Mouse (Mus musculus) hindbrain, embryonic 16.5 days (tissue): ENCODE data around the gene Prepl. TPM values are rescaled to one million over a fixed set of nuclear protein-coding genes. Genes with fewer than 3 reads are reported as not detected.

Source experiments
- ATAC-seq: fragments of 200-750 bp; cut with Nextera tagmentation; 2 replicates; pipeline ENCODE4 v1.8.0; 2017; ENCODE audit warnings: moderate TSS enrichment, moderate library complexity
- H3K27ac ChIP-seq: fragments of 300-500 bp; sonication (generic); 2 replicates; pipeline ENCODE4 v1.5.1; 2014; ENCODE audit warnings: low read depth, mild to moderate bottlenecking, control low read depth, low read length, moderate library complexity
- H3K27me3 ChIP-seq: fragments of 300-500 bp; sonication (generic); replicated peaks from 2 replicates; pipeline ENCODE4 v1.6.1; 2014; ENCODE audit warnings: low read length; ENCODE audit not compliant: control insufficient read depth, insufficient read depth
- H3K36me3 ChIP-seq: fragments of 300-500 bp; sonication (generic); 2 replicates; pipeline ENCODE4 v1.6.1; 2014; ENCODE audit warnings: mild to moderate bottlenecking, low read length, moderate library complexity, mixed read lengths; ENCODE audit not compliant: control insufficient read depth, insufficient read depth
- H3K4me1 ChIP-seq: fragments of 300-500 bp; sonication (generic); 2 replicates; pipeline ENCODE4 v1.6.1; 2014; ENCODE audit warnings: low read depth, low read length; ENCODE audit not compliant: control insufficient read depth, insufficient read depth
- H3K4me2 ChIP-seq: fragments of 300-500 bp; sonication (generic); 2 replicates; pipeline ENCODE4 v1.6.1; 2014; ENCODE audit warnings: mild to moderate bottlenecking, low read length, control low read depth, moderate library complexity
- H3K4me3 ChIP-seq: fragments of 300-500 bp; sonication (generic); 2 replicates; pipeline ENCODE4 v1.5.1; 2014; ENCODE audit warnings: mild to moderate bottlenecking, low read length, control low read depth, moderate library complexity
- H3K9ac ChIP-seq: fragments of 300-500 bp; sonication (generic); 2 replicates; pipeline ENCODE4 v1.6.1; 2014; ENCODE audit warnings: low read depth, mild to moderate bottlenecking, control low read depth, low read length, moderate library complexity
- H3K9me3 ChIP-seq: fragments of 300-500 bp; sonication (generic); 2 replicates; pipeline ENCODE4 v1.6.1; 2014; ENCODE audit warnings: mild to moderate bottlenecking, low read length, moderate library complexity; ENCODE audit not compliant: control insufficient read depth
- WGBS: fragments of 180-500 bp; shearing (Covaris S2); extraction: QIAGEN DNeasy Blood & Tissue Kit; methylation state at CpG from one replicate; pipeline ENCODE4 v1.1.7; 2014; 5-methylcytosine and 5-hydroxymethylcytosine counted together
- polyA plus RNA-seq: library from polyadenylated mRNA; unstranded; fragments of >200 nt; fragmentation: Nextera tagmentation; extraction: Ambion mirVana; gene quantifications from 2 replicates; pipeline ENCODE4 v1.2.1, GENCODE M21; 2015

The Prepl gene
- polyA plus RNA-seq, 1 experiment from 2014 or later = 131 TPM

DNA sequence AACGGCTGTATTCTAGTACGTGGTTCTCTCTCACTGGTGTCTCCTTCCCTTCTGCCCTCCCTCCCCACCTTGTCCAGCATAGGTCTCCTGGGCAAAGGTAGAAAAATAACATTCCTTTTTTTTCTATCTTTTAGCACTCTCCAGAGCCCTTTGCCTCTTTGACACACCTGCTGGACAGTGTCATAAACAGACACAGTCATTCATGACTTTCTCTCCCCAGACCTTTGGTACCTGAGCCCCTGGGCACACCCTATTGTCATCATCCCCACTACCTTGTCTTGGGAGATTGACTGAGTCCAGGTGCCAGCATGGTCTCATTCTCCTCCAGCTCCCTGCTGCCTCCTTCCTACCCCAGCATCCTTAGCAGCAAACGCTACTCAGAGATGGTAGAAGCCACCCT, 57.0 kb downstream of the Prepl start:
- 91% methylated on average over 3 of the region's 3 CpGs for WGBS
- H3K27ac ChIP-seq = no peak overlapping the region
- no peak overlapping the region for H3K4me3 ChIP-seq
- no peak overlapping the region for H3K9ac ChIP-seq
- H3K4me2 ChIP-seq = no peak overlapping the region
- no peaks in the 10 kb centered on the region for H3K27me3 ChIP-seq
- H3K9me3 ChIP-seq = no peaks in the 10 kb centered on the region
- ATAC-seq = no peak
- no peaks in the 10 kb centered on the region for H3K4me1 ChIP-seq
- no peaks in the 10 kb centered on the region for H3K36me3 ChIP-seq

DNA sequence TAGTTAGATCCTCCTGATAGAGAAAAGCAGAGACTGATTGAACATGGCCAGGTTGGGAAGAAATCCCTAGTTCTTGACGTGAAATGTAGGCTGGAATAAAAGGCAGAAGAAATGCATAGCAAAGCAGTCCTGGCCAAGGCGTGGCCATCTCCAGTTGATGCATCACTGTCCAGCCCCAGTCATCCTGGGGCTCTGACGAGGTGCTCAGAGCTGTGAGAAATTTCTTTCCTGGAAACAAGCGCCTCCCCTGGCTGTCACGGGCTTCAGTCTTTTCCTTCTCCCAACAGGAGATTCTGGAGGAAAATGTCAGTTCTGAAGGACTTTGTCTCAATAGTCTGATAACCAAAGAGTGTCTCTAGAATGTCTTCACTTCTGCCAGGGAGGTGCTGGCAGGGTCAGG, 59.4 kb downstream of the Prepl start:
- 81% methylated on average over 5 of the region's 5 CpGs for WGBS

DNA sequence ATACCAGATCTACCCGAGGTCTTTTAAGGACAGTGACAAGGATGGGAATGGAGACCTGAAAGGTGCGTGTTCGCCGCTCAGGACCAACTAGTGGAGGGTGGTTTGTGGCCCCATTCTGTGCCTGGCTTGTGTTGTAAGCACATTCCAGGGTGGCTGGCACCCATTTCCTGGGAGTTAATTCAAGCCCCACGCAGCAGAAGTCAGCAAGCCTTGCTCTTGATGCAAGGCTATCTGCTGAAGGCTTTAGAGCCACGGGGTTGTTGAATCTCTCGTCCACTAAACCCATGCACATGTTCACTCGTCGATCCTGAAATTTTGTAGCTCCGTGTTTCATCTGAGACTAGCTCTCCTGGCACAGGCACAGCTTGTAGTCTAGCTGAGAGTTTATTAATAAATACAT, 61.2 kb downstream of the Prepl start:
- ATAC-seq = no peak
- WGBS = 98% methylated on average over 10 of the region's 10 CpGs

More for the DNA sequence above, 59.4 kb downstream of the Prepl start:
- ATAC-seq = no peak
- Histone ChIP-seq H3K9me3 (no peaks in the 10 kb centered on the region), H3K4me2 (no peak overlapping the region), H3K4me1 (no peaks in the 10 kb centered on the region), H3K27ac (no peak overlapping the region), H3K27me3 (no peaks in the 10 kb centered on the region), H3K36me3 (no peaks in the 10 kb centered on the region), H3K9ac (no peak overlapping the region), H3K4me3 (no peak overlapping the region)

DNA sequence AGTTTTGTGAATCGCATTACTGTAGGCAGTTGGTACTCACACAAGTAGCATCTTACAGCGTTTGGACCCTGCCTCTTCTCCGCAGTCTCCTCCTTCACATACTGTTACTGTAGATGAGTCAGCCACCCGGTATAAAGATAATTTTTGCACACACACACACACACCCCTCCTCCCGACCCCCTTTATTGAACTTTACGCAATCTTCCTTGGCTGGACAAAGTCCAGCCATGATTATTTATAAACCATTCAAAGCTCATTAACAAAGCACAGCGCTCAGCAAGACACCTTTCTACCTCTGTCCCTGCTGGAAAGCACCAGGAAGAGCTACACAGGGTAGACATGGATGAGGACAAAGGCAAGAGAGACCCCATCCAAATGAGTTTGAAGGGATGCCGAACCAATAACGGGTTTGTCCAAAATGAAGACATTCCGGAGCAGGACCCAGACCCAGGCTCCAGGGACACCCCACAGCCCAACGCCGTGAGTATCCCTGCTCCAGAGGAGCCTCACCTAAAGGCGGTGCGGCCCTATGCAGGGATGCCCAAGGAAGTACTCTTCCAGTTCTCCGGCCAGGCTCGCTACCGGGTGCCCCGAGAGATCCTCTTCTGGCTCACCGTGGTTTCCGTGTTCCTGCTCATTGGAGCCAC, 61.8 kb downstream of the Prepl start, which contains the start of gene Slc3a1:
Gene Slc3a1 (plus strand): TSS at position 284 of the 647 bp plus-strand sequence.
- no peak for ATAC-seq

More for the DNA sequence above, 61.2 kb downstream of the Prepl start:
- Histone ChIP-seq H3K4me3 (no peak overlapping the region), H3K9me3 (no peaks in the 10 kb centered on the region), H3K27ac (no peak overlapping the region), H3K4me1 (no peaks in the 10 kb centered on the region), H3K9ac (no peak overlapping the region), H3K36me3 (no peaks in the 10 kb centered on the region), H3K27me3 (no peaks in the 10 kb centered on the region), H3K4me2 (no peak overlapping the region)

DNA sequence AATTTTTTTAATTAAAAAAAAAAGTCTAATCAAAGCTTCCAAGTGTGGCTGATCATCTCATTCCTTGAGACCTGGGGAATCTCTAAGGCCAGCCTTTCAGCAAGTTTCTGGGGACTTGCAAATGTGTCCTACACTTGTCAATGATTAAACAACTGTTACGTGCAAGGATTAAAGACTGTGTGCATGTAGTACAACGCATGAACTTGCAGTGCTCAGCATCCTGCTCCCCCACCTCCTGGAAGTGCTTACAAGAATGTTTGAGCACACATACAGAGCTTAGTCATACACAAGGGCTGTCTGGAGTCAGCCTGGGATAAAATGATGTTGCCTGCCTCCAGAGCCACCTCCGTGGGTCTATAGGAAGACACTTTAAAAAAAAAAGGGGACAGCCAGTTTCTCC, 62.8 kb downstream of the Prepl start:
- Histone ChIP-seq H3K27ac (no peak overlapping the region), H3K4me3 (no peak overlapping the region), H3K36me3 (no peaks in the 10 kb centered on the region), H3K9me3 (no peaks in the 10 kb centered on the region), H3K9ac (no peak overlapping the region), H3K4me1 (no peaks in the 10 kb centered on the region), H3K4me2 (no peak overlapping the region), H3K27me3 (no peaks in the 10 kb centered on the region)
- no peak for ATAC-seq
- WGBS = 85% methylated on average over 3 of the region's 3 CpGs

More for the DNA sequence above, 61.8 kb downstream of the Prepl start, which contains the start of gene Slc3a1:
- Histone ChIP-seq H3K27me3 (no peaks in the 10 kb centered on the region), H3K9me3 (no peaks in the 10 kb centered on the region), H3K27ac (no peak within 1 kb of the TSS), H3K9ac (no peak within 1 kb of the TSS), H3K36me3 (no peaks in the 10 kb centered on the region), H3K4me2 (no peak within 1 kb of the TSS), H3K4me3 (no peak within 1 kb of the TSS), H3K4me1 (no peaks in the 10 kb centered on the region)
- 87% methylated on average over 20 of the region's 20 CpGs for WGBS

DNA sequence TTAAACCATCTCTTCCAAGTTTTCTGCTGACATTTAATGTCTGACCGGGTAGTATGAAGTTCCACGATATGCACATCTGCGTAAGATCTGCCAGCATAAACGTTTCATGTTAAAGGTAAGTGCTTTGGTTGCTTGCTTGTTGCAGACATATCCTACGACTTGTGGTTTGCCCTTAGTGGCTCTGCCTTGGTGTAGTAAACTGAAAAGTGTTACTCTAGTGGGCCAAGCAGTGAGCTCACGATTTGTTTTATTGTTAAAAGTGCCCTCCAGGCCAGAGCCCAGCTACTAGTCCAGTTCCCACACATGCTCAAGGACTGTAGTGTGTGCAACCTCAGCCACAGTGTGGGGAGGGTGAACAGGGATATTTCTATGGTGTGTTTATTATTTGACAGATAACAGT, 63.6 kb downstream of the Prepl start:
- Histone ChIP-seq H3K9ac (no peak overlapping the region), H3K27me3 (no peaks in the 10 kb centered on the region), H3K9me3 (no peaks in the 10 kb centered on the region), H3K27ac (no peak overlapping the region), H3K4me1 (no peaks in the 10 kb centered on the region), H3K4me3 (no peak overlapping the region), H3K4me2 (no peak overlapping the region), H3K36me3 (no peaks in the 10 kb centered on the region)
- WGBS = 89% methylated on average over 6 of the region's 6 CpGs
- ATAC-seq = no peak

DNA sequence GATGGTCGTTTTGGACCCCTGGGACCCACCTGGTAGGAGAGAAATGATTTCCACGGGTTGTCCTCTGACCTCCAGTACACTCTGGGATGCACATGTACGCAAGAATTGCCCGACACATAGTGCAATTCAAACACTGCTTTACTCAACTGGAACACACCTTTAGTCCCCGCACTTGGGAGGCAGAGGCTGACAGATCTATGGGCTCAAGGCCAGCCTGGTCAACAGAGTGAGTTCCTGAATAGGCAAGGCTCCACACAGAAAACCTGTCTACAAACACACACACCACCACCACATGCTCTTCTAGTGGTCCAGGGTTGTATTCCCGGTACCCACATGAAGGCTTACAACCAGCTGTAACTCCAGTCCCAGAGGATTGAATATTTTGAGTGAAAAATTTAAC, 64.9 kb downstream of the Prepl start:
- no peak overlapping the region for H3K9ac ChIP-seq
- H3K4me3 ChIP-seq = no peak overlapping the region
- no peaks in the 10 kb centered on the region for H3K9me3 ChIP-seq
- H3K27ac ChIP-seq = no peak overlapping the region
- ATAC-seq = no peak
- no peaks in the 10 kb centered on the region for H3K27me3 ChIP-seq
- 93% methylated on average over 6 of the region's 6 CpGs for WGBS
- H3K4me1 ChIP-seq = no peaks in the 10 kb centered on the region
- H3K4me2 ChIP-seq = no peak overlapping the region
- no peaks in the 10 kb centered on the region for H3K36me3 ChIP-seq

DNA sequence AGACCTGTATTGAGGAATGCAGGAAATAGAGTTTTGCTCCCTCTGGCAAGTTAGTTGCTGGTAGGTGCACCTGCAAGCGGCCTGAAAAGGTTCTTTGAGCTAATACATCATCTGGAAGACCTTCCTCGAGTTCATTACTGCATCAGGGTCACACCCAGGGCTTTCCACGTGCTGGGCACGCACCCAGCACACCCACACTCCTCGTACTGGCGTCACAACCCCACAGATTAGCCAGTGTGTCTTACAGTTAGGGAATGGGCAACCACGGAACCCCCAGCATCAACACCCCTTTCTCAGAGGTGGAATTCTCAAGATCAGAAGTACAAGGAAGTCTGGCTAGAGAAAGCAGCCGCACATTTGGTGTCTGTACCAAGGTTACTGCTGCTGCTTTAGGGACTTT, 65.8 kb downstream of the Prepl start:
- Histone ChIP-seq H3K4me3 (no peak overlapping the region), H3K9me3 (no peaks in the 10 kb centered on the region)
- WGBS = 93% methylated on average over 8 of the region's 8 CpGs

DNA sequence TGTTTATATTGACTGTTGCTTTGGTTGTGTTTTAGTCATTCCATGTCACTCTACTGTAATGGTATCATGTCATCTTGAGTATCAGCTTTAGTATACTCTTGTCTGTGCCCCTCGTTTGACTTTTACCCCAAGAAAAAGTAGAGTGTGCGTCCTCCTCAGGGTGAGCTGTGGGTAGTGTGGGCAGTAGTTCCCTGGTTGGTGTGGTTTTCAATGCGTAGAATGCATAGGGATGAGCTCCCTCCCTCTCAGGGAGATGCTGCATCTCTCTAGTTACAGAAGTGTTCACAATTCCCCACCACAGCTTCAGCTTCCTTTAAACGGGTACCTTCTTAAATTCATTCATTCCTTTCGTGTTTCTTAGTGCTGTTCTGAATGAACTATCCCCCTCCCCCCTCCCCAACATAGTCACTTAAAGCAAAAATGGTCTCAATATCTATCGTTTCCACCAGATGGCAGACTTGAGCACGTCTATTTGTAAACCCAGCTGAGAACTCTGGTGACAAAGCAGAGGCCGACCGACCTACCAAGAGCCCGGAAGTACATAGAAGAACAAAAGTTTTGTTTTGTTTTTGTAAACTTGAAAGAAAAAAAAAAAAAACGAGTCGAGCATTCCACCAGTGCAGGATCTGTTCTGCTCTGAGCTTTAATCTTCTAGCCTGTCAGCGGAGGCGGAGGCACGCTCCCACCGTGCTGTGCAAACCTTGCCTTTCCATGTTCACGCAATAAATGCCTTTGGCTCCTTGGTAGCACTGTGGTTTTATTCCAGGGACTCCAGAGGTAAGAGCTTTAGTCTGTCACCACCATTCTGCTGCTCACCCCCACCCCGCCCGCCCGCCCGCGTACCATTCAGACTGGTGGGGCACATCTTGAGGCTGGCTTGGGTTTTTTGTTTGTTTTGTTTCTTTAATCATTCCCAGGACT, 66.5 kb downstream of the Prepl start:
- no peaks in the 10 kb centered on the region for H3K36me3 ChIP-seq
- no peak overlapping the region for H3K9ac ChIP-seq
- no peaks in the 10 kb centered on the region for H3K9me3 ChIP-seq
- H3K4me3 ChIP-seq = no peak overlapping the region
- no peaks in the 10 kb centered on the region for H3K27me3 ChIP-seq
- H3K27ac ChIP-seq = no peak overlapping the region
- H3K4me2 ChIP-seq = no peak overlapping the region
- ATAC-seq = peak; percentile 38
- no peaks in the 10 kb centered on the region for H3K4me1 ChIP-seq
- WGBS = 60% methylated on average over 22 of the region's 22 CpGs

More for the DNA sequence above, 65.8 kb downstream of the Prepl start:
- H3K27ac ChIP-seq = no peak overlapping the region
- ATAC-seq = no peak
- no peaks in the 10 kb centered on the region for H3K27me3 ChIP-seq
- no peak overlapping the region for H3K9ac ChIP-seq
- H3K4me1 ChIP-seq = no peaks in the 10 kb centered on the region
- no peaks in the 10 kb centered on the region for H3K36me3 ChIP-seq
- no peak overlapping the region for H3K4me2 ChIP-seq
